Mouse (Mus musculus): ENCODE measurements around the gene Arl4c.

DNA sequence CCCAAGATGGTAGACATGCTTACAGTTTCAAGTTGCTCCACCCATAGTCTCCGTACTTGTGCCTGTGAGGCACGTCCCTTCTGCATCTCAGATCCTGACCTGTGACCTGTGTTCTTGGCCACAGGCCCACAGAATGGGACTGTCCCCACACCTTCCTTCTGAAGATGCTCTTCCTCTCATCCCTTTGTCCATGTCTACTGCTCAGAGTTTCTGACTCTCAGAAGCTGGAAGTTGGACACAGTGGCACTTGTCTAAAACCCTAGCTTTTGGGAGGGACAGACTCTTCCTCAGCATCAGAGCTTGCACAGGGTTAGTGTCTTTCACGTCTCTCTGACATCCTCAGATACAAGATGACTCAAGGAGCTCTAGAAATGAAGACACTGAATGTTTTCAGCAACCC is 6.2 kb upstream of the Arl4c start:
- TF ChIP-seq CTCF (IDR thresholded peaks at IDR 0.05; ENCODE audit: low read depth) (no peak), EP300 (IDR thresholded peaks at IDR 0.05; ENCODE audit: low read depth) (no peak)

All from liver, postnatal 0 days (tissue).